Mouse (Mus musculus): ENCODE measurements around the gene Tab1. TPM values are rescaled to one million over a fixed set of nuclear protein-coding genes. Genes with fewer than 3 reads are reported as not detected.
A peak's percentile ranks its signal among the peaks of the same experiment; 100 is the strongest.
"Not testable (repeated sequence)": the region's sequence is repeated elsewhere in the genome, so short reads cannot be mapped to it uniquely, and the experiment has no call there.

Gene Tab1
- polyA plus RNA-seq, 1 experiment from 2014 or later: 26.9 TPM

DNA sequence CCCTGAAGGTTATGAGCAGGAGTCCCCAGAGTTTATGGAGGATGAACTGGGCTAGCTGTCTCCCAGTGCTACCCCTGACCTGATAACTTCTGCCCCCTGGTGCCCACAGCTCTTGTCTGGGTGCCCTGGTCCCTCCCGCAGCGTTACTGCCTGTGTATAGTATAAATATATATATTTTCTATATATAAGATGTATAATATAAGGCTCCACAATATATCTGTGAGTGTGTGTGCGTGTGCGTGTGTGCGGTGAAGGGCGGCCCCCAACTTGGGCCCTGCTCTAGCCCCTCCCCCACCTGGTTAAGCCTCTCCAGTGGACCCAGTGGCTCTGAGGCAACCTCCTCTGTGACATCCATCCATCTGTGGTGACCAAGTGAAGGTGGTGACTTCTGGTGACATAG is 13.9 kb upstream of the Tab1 start:
- no peaks in the 10 kb centered on the region for H3K9me3 ChIP-seq (replicated peaks; ENCODE audit: control insufficient read depth, low read length)
- DNase-seq (ENCODE audit: low spot score) (no peak), ATAC-seq (replicated peaks; ENCODE audit: insufficient number of reproducible peaks, low FRiP score, low TSS enrichment, low read depth) (no peak)
- no peaks in the 10 kb centered on the region for H3K36me3 ChIP-seq (replicated peaks; ENCODE audit: control insufficient read depth, insufficient read depth, low read depth, low read length)
- no peak overlapping the region for H3K27ac ChIP-seq (replicated peaks; ENCODE audit: low read depth, low read length)
- H3K4me2 ChIP-seq (ENCODE audit: low read depth, low read length): no peak overlapping the region
- WGBS: 94% methylated on average over 6 of the region's 6 CpGs
- no peak overlapping the region for H3K9ac ChIP-seq (replicated peaks; ENCODE audit: low read length)
- no peaks in the 10 kb centered on the region for H3K4me1 ChIP-seq (ENCODE audit: control insufficient read depth, insufficient read depth, low read length)
- no peak overlapping the region for H3K4me3 ChIP-seq (ENCODE audit: low read depth, low read length)
- no peaks in the 10 kb centered on the region for H3K27me3 ChIP-seq (ENCODE audit: control insufficient read depth, insufficient read depth, low read length)

DNA sequence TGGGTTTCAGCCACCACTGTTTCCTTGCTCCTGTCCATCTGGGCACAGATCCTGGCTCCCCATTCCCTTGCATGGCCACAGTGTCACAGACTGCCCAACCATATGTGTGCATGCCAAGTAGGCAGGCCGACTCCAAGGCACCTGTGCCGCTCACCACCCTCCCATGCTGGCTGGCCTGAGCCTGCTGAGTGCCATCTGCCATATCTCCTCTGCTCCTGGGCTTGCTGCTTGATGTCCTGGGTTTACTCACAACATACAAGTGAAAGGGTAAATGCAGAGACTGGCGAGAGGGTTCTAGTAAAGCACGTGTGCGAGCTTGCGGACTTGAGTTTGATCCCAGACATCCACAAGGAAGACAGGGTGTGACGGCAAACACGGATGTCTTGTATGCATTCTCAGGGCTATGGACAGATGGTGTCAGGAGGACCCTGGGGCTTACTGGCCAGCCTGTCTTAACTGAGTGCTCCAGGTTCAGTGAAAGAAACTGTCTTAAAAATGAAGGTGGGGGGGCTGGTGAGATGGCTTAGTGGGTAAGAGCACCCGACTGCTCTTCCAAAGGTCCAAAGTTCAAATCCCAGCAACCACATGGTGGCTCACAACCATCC is 11.1 kb upstream of the Tab1 start:
- no peak for DNase-seq (ENCODE audit: low spot score)
- WGBS: 93% methylated on average over 9 of the region's 9 CpGs
- H3K27ac ChIP-seq (replicated peaks; ENCODE audit: low read depth, low read length): no peak overlapping the region
- H3K36me3 ChIP-seq (replicated peaks; ENCODE audit: control insufficient read depth, insufficient read depth, low read depth, low read length): no peaks in the 10 kb centered on the region
- H3K4me3 ChIP-seq (ENCODE audit: low read depth, low read length): no peak overlapping the region
- ATAC-seq (replicated peaks; ENCODE audit: insufficient number of reproducible peaks, low FRiP score, low TSS enrichment, low read depth): no peak
- H3K9ac ChIP-seq (replicated peaks; ENCODE audit: low read length): no peak overlapping the region
- no peak overlapping the region for H3K4me2 ChIP-seq (ENCODE audit: low read depth, low read length)
- no peaks in the 10 kb centered on the region for H3K9me3 ChIP-seq (replicated peaks; ENCODE audit: control insufficient read depth, low read length)
- no peaks in the 10 kb centered on the region for H3K27me3 ChIP-seq (ENCODE audit: control insufficient read depth, insufficient read depth, low read length)
- H3K4me1 ChIP-seq (ENCODE audit: control insufficient read depth, insufficient read depth, low read length): no peaks in the 10 kb centered on the region

DNA sequence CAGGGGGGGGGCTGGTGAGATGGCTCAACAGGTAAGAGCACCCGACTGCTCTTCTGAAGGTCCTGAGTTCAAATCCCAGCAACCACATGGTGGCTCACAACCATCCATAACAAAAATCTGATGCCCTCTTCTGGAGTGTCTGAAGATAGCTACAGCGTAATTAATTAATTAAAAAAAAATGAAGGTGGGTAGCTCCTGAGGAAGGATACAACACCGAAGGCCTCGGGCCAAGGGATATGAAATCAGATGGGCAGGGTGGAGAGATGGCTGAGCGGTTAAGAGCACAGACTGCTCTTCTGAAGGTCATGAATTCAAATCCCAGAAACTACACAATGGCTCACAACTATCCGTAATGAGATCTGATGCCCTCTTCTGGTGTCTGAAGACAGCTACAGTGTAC is 10.5 kb upstream of the Tab1 start:
- not testable (repeated sequence) for ATAC-seq (replicated peaks; ENCODE audit: insufficient number of reproducible peaks, low FRiP score, low TSS enrichment, low read depth); DNase-seq (ENCODE audit: low spot score); H3K4me3 ChIP-seq (ENCODE audit: low read depth, low read length)

DNA sequence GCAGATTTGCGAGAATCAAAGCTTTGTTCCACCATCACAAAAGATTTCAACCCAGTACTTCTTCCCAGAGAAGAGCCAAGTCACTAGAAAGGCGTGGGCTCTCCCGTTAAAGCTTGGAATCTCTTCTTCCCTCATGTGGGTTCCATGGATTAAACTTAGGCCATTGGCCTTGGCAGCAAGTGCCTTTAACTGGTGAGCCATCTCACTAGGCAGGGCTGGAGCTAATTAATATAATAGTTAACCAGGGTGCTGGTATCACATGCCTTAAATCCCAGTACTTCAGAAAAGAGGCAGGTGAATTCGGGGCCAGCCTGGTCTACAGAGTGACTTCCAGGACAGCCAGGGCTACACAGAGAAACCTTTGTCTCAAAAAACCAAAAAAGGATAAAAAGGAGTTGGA is 8.3 kb upstream of the Tab1 start:
- Histone ChIP-seq H3K4me3 (ENCODE audit: low read depth, low read length) (no peak overlapping the region), H3K4me1 (ENCODE audit: control insufficient read depth, insufficient read depth, low read length) (no peaks in the 10 kb centered on the region), H3K9ac (replicated peaks; ENCODE audit: low read length) (no peak overlapping the region), H3K36me3 (replicated peaks; ENCODE audit: control insufficient read depth, insufficient read depth, low read depth, low read length) (no peaks in the 10 kb centered on the region), H3K27me3 (ENCODE audit: control insufficient read depth, insufficient read depth, low read length) (no peaks in the 10 kb centered on the region), H3K4me2 (ENCODE audit: low read depth, low read length) (no peak overlapping the region), H3K9me3 (replicated peaks; ENCODE audit: control insufficient read depth, low read length) (no peaks in the 10 kb centered on the region), H3K27ac (replicated peaks; ENCODE audit: low read depth, low read length) (no peak overlapping the region)
- 80% methylated on average over 4 of the region's 4 CpGs for WGBS
- DNase-seq (ENCODE audit: low spot score): no peak
- ATAC-seq (replicated peaks; ENCODE audit: insufficient number of reproducible peaks, low FRiP score, low TSS enrichment, low read depth): no peak

More for the DNA sequence above, 10.5 kb upstream of the Tab1 start:
- 94% methylated on average over 6 of the region's 6 CpGs for WGBS
- not testable (repeated sequence) for H3K9me3 ChIP-seq (replicated peaks; ENCODE audit: control insufficient read depth, low read length); H3K36me3 ChIP-seq (replicated peaks; ENCODE audit: control insufficient read depth, insufficient read depth, low read depth, low read length); H3K4me2 ChIP-seq (ENCODE audit: low read depth, low read length); H3K27me3 ChIP-seq (ENCODE audit: control insufficient read depth, insufficient read depth, low read length); H3K27ac ChIP-seq (replicated peaks; ENCODE audit: low read depth, low read length); H3K9ac ChIP-seq (replicated peaks; ENCODE audit: low read length); H3K4me1 ChIP-seq (ENCODE audit: control insufficient read depth, insufficient read depth, low read length)

DNA sequence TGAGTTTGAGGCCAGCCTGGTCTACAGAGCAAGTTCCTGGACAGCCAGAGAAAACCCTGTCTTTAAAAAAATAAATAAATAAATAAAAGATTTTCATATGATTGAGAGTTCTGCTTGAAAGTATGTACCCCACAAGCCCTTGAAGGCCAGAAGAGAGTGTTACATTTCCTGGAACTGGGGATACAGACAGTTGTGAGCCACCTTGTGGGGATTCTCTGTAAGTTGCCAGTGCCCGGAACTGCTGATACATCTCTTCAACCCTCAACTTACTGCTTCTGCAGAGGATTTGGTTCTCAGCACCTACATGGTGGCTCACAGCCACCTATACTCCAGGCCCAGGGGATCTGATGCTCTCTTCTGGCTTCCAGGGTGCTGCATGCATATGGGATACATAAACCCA is 5.7 kb upstream of the Tab1 start:
- no peaks in the 10 kb centered on the region for H3K36me3 ChIP-seq (replicated peaks; ENCODE audit: control insufficient read depth, insufficient read depth, low read depth, low read length)
- no peaks in the 10 kb centered on the region for H3K9me3 ChIP-seq (replicated peaks; ENCODE audit: control insufficient read depth, low read length)
- H3K4me2 ChIP-seq (ENCODE audit: low read depth, low read length): no peak overlapping the region
- 50% methylated on average over 1 of the region's 1 CpGs for WGBS
- H3K4me1 ChIP-seq (ENCODE audit: control insufficient read depth, insufficient read depth, low read length): no peaks in the 10 kb centered on the region
- no peak overlapping the region for H3K4me3 ChIP-seq (ENCODE audit: low read depth, low read length)
- no peak overlapping the region for H3K27ac ChIP-seq (replicated peaks; ENCODE audit: low read depth, low read length)
- H3K9ac ChIP-seq (replicated peaks; ENCODE audit: low read length): no peak overlapping the region
- no peaks in the 10 kb centered on the region for H3K27me3 ChIP-seq (ENCODE audit: control insufficient read depth, insufficient read depth, low read length)
- DNase-seq (ENCODE audit: low spot score) (peak; percentile 18), ATAC-seq (replicated peaks; ENCODE audit: insufficient number of reproducible peaks, low FRiP score, low TSS enrichment, low read depth) (no peak)

DNA sequence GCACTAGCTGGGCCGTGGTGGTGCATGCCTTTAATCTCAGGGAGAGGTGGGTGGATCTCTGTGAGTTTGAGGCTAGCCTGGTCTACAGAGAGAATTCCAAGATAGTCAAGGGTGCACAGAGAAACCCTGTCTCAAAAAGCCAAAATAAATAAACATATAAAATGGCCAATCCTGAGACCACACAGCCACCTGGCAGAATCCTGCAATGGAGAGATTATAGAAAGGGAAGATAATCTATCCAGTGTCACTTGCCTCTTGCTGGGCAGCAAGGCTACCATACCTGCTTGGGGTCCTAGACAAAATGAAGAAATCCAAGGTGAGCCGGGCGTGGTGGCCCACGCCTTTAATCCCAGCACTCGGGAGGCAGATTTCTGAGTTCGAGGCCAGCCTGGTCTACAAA is 2.9 kb upstream of the Tab1 start:
- H3K36me3 ChIP-seq (replicated peaks; ENCODE audit: control insufficient read depth, insufficient read depth, low read depth, low read length): no peaks in the 10 kb centered on the region
- 85% methylated on average over 6 of the region's 6 CpGs for WGBS
- H3K27ac ChIP-seq (replicated peaks; ENCODE audit: low read depth, low read length): no peak overlapping the region
- H3K9me3 ChIP-seq (replicated peaks; ENCODE audit: control insufficient read depth, low read length): no peaks in the 10 kb centered on the region
- H3K4me3 ChIP-seq (ENCODE audit: low read depth, low read length): no peak overlapping the region
- H3K9ac ChIP-seq (replicated peaks; ENCODE audit: low read length): no peak overlapping the region
- no peaks in the 10 kb centered on the region for H3K27me3 ChIP-seq (ENCODE audit: control insufficient read depth, insufficient read depth, low read length)
- no peak for ATAC-seq (replicated peaks; ENCODE audit: insufficient number of reproducible peaks, low FRiP score, low TSS enrichment, low read depth)
- H3K4me2 ChIP-seq (ENCODE audit: low read depth, low read length): no peak overlapping the region
- DNase-seq (ENCODE audit: low spot score): no peak
- peaks cover 6% of the 10 kb centered on the region for H3K4me1 ChIP-seq (ENCODE audit: control insufficient read depth, insufficient read depth, low read length)

DNA sequence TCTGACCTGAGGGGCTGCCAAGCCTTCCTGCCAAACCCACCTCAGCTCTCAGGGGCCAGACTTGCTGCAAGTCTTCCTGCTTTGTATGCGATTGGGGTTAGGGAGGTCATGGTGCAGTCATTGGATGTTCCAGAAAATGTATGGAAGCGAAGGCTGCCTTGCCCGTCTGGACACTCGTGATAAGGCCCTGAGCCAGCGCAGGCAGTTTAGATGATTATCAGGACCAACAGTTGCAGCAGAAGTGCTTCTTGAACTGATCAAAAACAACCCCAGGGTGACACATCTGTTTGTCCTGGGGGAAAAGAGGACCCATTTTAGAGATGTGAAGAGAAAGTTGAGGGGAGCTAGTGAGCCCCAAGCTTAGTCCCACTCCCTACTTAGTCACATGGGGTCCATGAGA is 2.2 kb upstream of the Tab1 start:
- Histone ChIP-seq H3K27me3 (ENCODE audit: control insufficient read depth, insufficient read depth, low read length) (no peaks in the 10 kb centered on the region), H3K4me1 (ENCODE audit: control insufficient read depth, insufficient read depth, low read length) (peaks cover 6% of the 10 kb centered on the region), H3K36me3 (replicated peaks; ENCODE audit: control insufficient read depth, insufficient read depth, low read depth, low read length) (no peaks in the 10 kb centered on the region), H3K4me3 (ENCODE audit: low read depth, low read length) (no peak overlapping the region), H3K9ac (replicated peaks; ENCODE audit: low read length) (no peak overlapping the region), H3K4me2 (ENCODE audit: low read depth, low read length) (no peak overlapping the region), H3K27ac (replicated peaks; ENCODE audit: low read depth, low read length) (no peak overlapping the region), H3K9me3 (replicated peaks; ENCODE audit: control insufficient read depth, low read length) (no peaks in the 10 kb centered on the region)
- no peak for ATAC-seq (replicated peaks; ENCODE audit: insufficient number of reproducible peaks, low FRiP score, low TSS enrichment, low read depth)
- 81% methylated on average over 5 of the region's 5 CpGs for WGBS
- no peak for DNase-seq (ENCODE audit: low spot score)

DNA sequence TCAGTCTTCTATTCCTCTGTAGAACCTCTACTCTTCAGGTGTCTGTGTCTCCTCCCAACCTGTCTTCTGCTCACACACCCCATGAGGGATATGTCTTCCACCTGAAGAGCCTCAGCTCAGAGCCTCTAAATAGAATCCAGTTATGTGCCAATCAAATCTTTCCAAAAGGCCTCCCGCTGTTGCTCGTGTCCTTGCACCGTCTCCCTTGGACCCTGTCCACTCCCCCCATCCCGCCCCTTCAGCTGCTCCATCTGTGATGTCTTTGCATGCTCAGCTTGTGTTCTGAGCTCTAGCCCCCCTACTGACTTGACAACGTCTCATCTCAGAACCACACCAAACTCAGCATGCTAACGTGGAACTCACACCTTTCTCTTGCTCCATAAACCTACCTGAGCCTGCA is 1.5 kb upstream of the Tab1 start:
- Histone ChIP-seq H3K4me3 (ENCODE audit: low read depth, low read length) (no peak overlapping the region), H3K4me2 (ENCODE audit: low read depth, low read length) (no peak overlapping the region), H3K4me1 (ENCODE audit: control insufficient read depth, insufficient read depth, low read length) (peaks cover 6% of the 10 kb centered on the region), H3K36me3 (replicated peaks; ENCODE audit: control insufficient read depth, insufficient read depth, low read depth, low read length) (peaks cover under 1% of the 10 kb centered on the region; the same call in 1 of the 2 replicates), H3K9me3 (replicated peaks; ENCODE audit: control insufficient read depth, low read length) (no peaks in the 10 kb centered on the region), H3K27ac (replicated peaks; ENCODE audit: low read depth, low read length) (no peak overlapping the region), H3K27me3 (ENCODE audit: control insufficient read depth, insufficient read depth, low read length) (no peaks in the 10 kb centered on the region), H3K9ac (replicated peaks; ENCODE audit: low read length) (no peak overlapping the region)
- WGBS: 83% methylated on average over 6 of the region's 6 CpGs
- no peak for DNase-seq (ENCODE audit: low spot score)
- ATAC-seq (replicated peaks; ENCODE audit: insufficient number of reproducible peaks, low FRiP score, low TSS enrichment, low read depth): no peak
